Mouse (Mus musculus) liver, embryonic 15.5 days (tissue): ENCODE measurements around the gene Fkbp6. TPM values are rescaled to one million over a fixed set of nuclear protein-coding genes. Genes with fewer than 3 reads are reported as not detected.
A peak's percentile ranks its signal among the peaks of the same experiment; 100 is the strongest.

ENCODE experiments used
- ATAC-seq: fragments of 200-750 bp; cut with Nextera tagmentation; 2 replicates; pipeline ENCODE4 v1.8.0; 2017; ENCODE audit warnings: moderate number of reproducible peaks, mild to moderate bottlenecking, moderate library complexity; ENCODE audit not compliant: insufficient read depth
- H3K27ac ChIP-seq: fragments of 300-500 bp; sonication (generic); replicated peaks from 2 replicates; pipeline ENCODE4 v1.5.1; 2015; ENCODE audit warnings: mild to moderate bottlenecking, inconsistent platforms
- H3K27me3 ChIP-seq: fragments of 300-500 bp; sonication (generic); 2 replicates; pipeline ENCODE4 v1.6.1; 2015; ENCODE audit warnings: mild to moderate bottlenecking, inconsistent platforms
- H3K36me3 ChIP-seq: fragments of 300-500 bp; sonication (generic); replicated peaks from 2 replicates; pipeline ENCODE4 v1.6.1; 2015; ENCODE audit warnings: moderate library complexity, mild to moderate bottlenecking, inconsistent platforms
- H3K4me1 ChIP-seq: fragments of 300-500 bp; sonication (generic); replicated peaks from 2 replicates; pipeline ENCODE4 v1.6.1; 2015; ENCODE audit warnings: inconsistent platforms
- H3K4me2 ChIP-seq: fragments of 300-500 bp; sonication (generic); 2 replicates; pipeline ENCODE4 v1.6.1; 2015; ENCODE audit warnings: moderate library complexity, mild to moderate bottlenecking, inconsistent platforms
- H3K4me3 ChIP-seq: fragments of 300-500 bp; sonication (generic); replicated peaks from 2 replicates; pipeline ENCODE4 v1.5.1; 2015; ENCODE audit warnings: mild to moderate bottlenecking, inconsistent platforms
- H3K9ac ChIP-seq: fragments of 300-500 bp; sonication (generic); 2 replicates; pipeline ENCODE4 v1.6.1; 2015; ENCODE audit warnings: moderate library complexity, mild to moderate bottlenecking, inconsistent platforms
- H3K9me3 ChIP-seq: fragments of 300-500 bp; sonication (generic); replicated peaks from 2 replicates; pipeline ENCODE4 v1.6.1; 2016; ENCODE audit warnings: inconsistent platforms
- WGBS: fragments of 180-500 bp; shearing (Covaris S2); methylation state at CpG from one replicate; pipeline ENCODE4 v1.1.7; 2015; ENCODE audit warnings: mixed read lengths; ENCODE audit not compliant: insufficient replicate concordance; 5-methylcytosine and 5-hydroxymethylcytosine counted together
- polyA plus RNA-seq: library from polyadenylated mRNA; unstranded; fragments of >200 nt; fragmentation: Nextera tagmentation; extraction: Ambion mirVana; gene quantifications from 2 replicates; pipeline ENCODE4 v1.2.1, GENCODE M21; 2015

Gene Fkbp6
- polyA plus RNA-seq, 1 experiment from 2014 or later: 0.09 TPM

DNA sequence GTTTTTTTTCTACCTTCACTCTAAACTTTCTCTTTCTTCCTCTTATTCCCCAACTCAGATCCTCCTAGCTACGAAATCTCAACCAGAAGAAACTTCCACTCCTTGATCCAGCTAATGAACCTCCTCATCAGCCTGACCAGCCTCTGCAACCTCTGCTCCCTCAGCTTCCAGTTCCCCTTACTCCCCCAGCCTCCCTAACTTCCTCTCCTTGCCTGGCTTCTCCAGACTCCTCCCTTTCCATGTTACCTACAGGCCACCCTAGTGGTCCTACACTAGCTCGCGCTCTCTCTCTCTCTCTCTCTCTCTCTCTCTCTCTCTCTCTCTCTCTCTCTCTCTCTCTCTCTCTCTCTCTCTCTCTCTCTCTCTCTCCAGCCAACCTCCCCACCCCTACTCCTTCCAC, 33.7 kb downstream of the Fkbp6 start:
- Histone ChIP-seq H3K36me3 (no peaks in the 10 kb centered on the region), H3K27me3 (no peaks in the 10 kb centered on the region), H3K4me3 (no peak overlapping the region), H3K4me2 (no peak overlapping the region), H3K4me1 (no peaks in the 10 kb centered on the region), H3K9ac (no peak overlapping the region), H3K27ac (no peak overlapping the region), H3K9me3 (no peaks in the 10 kb centered on the region)
- 66% methylated on average over 3 of the region's 3 CpGs for WGBS
- ATAC-seq: no peak

DNA sequence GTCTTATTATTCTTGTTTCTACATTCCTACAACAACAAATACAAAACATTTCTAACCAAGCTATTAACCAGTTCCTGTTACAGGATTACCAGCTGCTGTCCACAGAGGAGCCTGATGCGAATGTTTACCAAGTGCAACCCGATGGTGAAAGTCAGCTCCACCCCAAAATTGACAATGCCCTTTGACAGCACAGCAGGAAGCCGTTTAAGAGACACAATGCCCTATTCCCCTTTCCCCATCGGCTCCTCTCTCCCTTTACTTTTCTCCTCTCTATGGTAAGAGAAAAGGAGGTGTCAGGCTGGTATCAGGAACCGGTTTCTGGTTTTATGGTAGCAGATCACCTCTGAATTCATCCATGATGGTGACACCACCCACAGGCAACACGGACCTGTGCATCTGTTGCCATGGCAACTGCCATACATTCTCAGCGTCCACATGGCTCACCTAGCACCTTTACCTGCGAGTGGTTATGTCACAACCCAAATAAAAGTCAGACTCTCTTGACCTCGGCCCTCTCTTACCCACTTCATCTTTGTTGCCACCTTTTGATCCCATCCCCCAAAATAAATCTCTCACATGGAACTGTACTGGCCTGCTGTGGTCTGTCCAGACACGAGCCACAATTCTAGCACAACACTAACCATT, 43.4 kb downstream of the Fkbp6 start:
- no peak overlapping the region for H3K27ac ChIP-seq
- H3K4me3 ChIP-seq: no peak overlapping the region
- H3K36me3 ChIP-seq: no peaks in the 10 kb centered on the region
- WGBS: 27% methylated on average over 10 of the region's 10 CpGs
- no peak for ATAC-seq
- H3K9me3 ChIP-seq: no peaks in the 10 kb centered on the region
- no peaks in the 10 kb centered on the region for H3K4me1 ChIP-seq
- H3K9ac ChIP-seq: no peak overlapping the region
- H3K27me3 ChIP-seq: peaks cover 7% of the 10 kb centered on the region; the same call in 1 of the 2 replicates
- H3K4me2 ChIP-seq: no peak overlapping the region

DNA sequence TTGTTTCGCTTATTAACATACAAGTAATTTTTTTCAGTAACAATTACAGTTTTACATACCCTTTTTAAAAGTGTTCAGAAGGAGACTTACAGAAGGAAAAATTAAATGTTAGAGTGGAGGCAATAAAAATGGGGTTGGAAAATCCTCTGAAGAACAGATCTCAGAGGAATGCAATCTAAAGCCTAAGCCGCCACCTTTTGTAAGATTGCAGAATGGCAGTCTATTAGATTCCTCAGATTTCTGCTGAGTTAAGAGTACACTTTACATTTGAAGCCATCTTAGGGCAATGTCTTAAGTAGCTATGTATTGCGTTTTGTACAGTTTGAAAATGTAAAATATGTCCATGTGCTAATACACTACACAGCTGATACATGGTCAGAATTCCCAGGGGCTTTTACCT, 47.4 kb downstream of the Fkbp6 start:
- Histone ChIP-seq H3K4me3 (no peak overlapping the region), H3K4me2 (no peak overlapping the region), H3K9ac (no peak overlapping the region), H3K36me3 (no peaks in the 10 kb centered on the region), H3K9me3 (no peaks in the 10 kb centered on the region), H3K27ac (no peak overlapping the region), H3K27me3 (peaks cover 4% of the 10 kb centered on the region; the same call in 1 of the 2 replicates), H3K4me1 (no peaks in the 10 kb centered on the region)
- no peak for ATAC-seq
- WGBS: 63% methylated on average over 3 of the region's 3 CpGs

DNA sequence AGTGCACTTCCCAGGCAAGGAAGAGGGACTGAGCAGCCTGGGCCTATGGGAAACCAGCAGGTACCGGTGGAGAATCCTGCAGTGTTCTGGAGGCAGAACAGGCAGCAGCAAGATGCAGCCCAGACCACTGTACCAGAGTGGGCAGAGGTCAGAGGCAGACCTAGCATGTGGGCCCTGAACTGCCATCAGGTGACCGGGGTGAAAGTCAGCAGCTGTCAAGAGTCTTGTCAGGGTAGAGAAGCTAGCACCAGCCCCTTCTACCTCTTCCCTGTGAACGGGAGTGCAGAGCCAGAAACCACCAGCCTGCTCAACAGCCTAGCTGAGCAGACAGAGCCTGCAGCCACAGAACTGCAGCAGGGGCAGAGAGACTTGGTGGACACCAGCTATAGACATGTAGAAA, 47.9 kb downstream of the Fkbp6 start:
- Histone ChIP-seq H3K27ac (no peak overlapping the region), H3K4me3 (no peak overlapping the region), H3K9me3 (no peaks in the 10 kb centered on the region), H3K9ac (no peak overlapping the region), H3K4me2 (no peak overlapping the region), H3K27me3 (peaks cover 4% of the 10 kb centered on the region; the same call in 1 of the 2 replicates), H3K36me3 (no peaks in the 10 kb centered on the region), H3K4me1 (no peaks in the 10 kb centered on the region)
- 32% methylated on average over 3 of the region's 3 CpGs for WGBS
- no peak for ATAC-seq

DNA sequence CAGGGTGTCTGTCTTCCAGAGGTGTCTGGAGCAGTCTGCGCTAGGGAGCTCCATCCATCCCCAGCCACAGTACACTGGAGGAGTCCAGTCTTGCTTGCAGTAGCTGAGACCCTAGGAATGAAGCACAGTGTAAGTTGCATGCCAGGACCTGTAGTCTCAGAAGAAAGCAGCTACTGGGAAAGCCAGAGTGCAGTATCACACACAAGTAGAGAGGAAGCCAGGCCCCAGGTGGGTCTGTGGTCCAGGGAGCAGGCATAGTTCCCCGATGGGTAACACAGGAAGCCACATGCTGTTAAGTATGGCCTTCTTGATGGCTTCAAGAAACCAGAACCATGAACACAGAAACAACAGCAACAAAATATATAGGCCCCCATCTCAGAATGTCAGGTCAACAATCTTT, 57.8 kb downstream of the Fkbp6 start:
- no peak overlapping the region for H3K27ac ChIP-seq
- H3K4me3 ChIP-seq: no peak overlapping the region
- no peak overlapping the region for H3K4me2 ChIP-seq
- H3K27me3 ChIP-seq: no peaks in the 10 kb centered on the region
- no peaks in the 10 kb centered on the region for H3K36me3 ChIP-seq
- H3K9me3 ChIP-seq: no peaks in the 10 kb centered on the region
- H3K9ac ChIP-seq: no peak overlapping the region
- no peaks in the 10 kb centered on the region for H3K4me1 ChIP-seq
- 52% methylated on average over 2 of the region's 2 CpGs for WGBS
- ATAC-seq: no peak

DNA sequence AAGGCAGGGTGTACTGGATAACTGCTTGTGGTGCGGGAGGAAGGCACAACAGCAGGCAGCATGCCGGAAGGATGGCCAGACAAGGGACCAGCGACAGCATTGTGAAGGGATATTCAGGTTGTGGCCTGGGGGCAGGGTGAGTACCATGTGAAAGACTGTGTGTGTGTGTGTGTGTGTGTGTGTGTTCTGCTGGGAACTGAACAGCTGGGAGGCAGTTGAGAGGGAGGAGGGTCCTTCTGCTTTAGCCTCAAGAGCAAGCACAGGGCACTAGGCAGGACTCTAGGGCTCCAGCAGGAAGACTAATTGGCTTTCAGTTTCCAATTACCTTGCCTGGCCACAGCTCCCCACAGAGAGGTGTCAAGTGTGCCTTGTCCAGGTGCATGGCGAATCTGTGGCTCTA, 58.7 kb downstream of the Fkbp6 start:
- Histone ChIP-seq H3K27ac (no peak overlapping the region), H3K27me3 (no peaks in the 10 kb centered on the region)

DNA sequence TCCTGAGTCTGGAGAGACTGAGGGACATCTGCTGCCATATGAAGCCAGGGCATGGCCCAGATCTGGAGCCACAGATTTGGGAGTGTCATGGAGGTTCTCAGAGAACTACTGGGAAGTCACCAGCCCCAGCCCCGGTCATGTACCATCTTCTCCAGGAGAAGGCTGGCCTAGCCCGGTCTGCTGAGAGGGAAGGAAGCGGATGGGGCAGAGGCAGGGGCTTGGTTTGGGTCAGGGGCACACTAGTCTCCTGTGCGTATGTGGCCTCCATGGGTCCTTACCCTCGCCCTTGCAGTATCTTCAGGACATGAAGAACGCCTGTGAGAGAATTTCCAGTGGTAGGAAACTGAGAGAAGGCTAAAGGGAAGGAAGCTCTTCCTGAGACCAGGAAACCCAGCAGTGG, 59.1 kb downstream of the Fkbp6 start:
- H3K9ac ChIP-seq: no peak overlapping the region
- no peak overlapping the region for H3K4me3 ChIP-seq
- WGBS: 48% methylated on average over 6 of the region's 6 CpGs
- H3K27me3 ChIP-seq: no peaks in the 10 kb centered on the region
- H3K9me3 ChIP-seq: no peaks in the 10 kb centered on the region
- no peak overlapping the region for H3K27ac ChIP-seq
- H3K4me1 ChIP-seq: no peaks in the 10 kb centered on the region
- no peaks in the 10 kb centered on the region for H3K36me3 ChIP-seq
- H3K4me2 ChIP-seq: no peak overlapping the region
- ATAC-seq: no peak

More for the DNA sequence above, 58.7 kb downstream of the Fkbp6 start:
- no peak overlapping the region for H3K4me2 ChIP-seq
- no peaks in the 10 kb centered on the region for H3K9me3 ChIP-seq
- no peaks in the 10 kb centered on the region for H3K4me1 ChIP-seq
- no peak overlapping the region for H3K9ac ChIP-seq
- H3K36me3 ChIP-seq: no peaks in the 10 kb centered on the region
- WGBS: 57% methylated on average over 4 of the region's 4 CpGs
- ATAC-seq: no peak
- no peak overlapping the region for H3K4me3 ChIP-seq

DNA sequence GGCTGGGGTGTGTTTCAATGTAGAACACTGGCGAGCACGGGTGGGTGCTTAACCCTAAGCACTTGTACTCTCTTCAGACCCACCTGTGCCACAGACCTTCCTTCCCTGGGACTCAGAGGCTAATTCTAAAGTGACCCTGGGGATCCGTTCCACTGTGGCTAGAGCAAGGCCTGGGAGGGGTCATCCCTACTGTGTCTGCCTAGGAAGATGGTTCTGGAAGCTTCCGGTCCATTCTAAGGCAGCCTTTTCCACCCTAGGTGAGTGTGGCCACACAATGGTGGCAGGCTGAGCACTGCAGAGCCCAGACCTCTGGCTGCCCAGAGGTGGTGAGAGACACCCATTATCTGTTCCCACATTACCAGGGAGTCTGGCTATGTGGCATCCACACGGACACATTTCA, 62.9 kb downstream of the Fkbp6 start:
- WGBS: 57% methylated on average over 5 of the region's 5 CpGs
- no peaks in the 10 kb centered on the region for H3K36me3 ChIP-seq

DNA sequence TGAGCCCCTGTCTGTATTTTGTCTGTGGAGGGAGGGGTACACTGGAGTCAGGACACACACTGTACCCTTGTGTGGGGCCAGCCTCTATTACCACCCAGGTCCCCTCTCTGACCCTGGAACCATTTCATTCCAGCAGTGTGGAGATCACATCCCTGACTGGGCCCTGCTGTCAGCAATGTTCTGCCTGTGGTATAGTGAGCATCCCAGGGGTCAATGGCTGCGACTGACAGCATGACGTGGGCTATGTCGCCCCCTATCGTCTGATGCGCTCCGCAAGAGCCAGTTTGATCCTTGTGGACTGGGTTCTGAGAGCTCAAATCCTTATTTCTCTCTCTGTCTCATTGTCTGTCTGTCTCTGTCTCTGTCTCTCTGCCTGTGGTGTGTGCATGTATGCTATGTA, 63.7 kb downstream of the Fkbp6 start:
- no peak overlapping the region for H3K4me2 ChIP-seq
- no peak overlapping the region for H3K9ac ChIP-seq
- no peaks in the 10 kb centered on the region for H3K9me3 ChIP-seq
- H3K27ac ChIP-seq: no peak overlapping the region
- 0% methylated on average over 6 of the region's 6 CpGs for WGBS
- no peaks in the 10 kb centered on the region for H3K36me3 ChIP-seq
- no peak for ATAC-seq
- no peak overlapping the region for H3K4me3 ChIP-seq
- H3K4me1 ChIP-seq: no peaks in the 10 kb centered on the region
- H3K27me3 ChIP-seq: no peaks in the 10 kb centered on the region

More for the DNA sequence above, 62.9 kb downstream of the Fkbp6 start:
- H3K9me3 ChIP-seq: no peaks in the 10 kb centered on the region
- no peak overlapping the region for H3K4me3 ChIP-seq
- no peaks in the 10 kb centered on the region for H3K27me3 ChIP-seq
- no peak overlapping the region for H3K4me2 ChIP-seq
- H3K27ac ChIP-seq: no peak overlapping the region
- H3K4me1 ChIP-seq: no peaks in the 10 kb centered on the region
- no peak overlapping the region for H3K9ac ChIP-seq
- no peak for ATAC-seq

DNA sequence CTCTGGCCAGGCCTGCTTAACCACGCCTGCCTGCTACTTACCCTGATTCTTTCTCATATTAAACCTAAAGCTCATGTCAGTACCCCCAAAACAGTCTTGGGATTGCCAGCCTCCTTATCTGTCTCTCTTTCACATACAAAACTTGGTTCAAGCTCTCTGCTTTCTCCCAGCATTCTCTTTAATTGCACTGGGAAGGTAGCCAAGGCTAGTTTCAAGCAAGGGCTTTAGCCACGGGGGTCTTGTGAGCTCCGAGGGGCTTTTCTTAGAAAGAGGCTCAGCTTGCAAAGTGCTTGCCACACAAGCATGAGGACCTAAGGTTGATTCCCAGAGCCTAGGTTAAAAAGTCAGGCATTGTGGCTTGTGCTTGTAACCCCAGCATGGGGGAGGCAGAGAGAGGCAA, 64.6 kb downstream of the Fkbp6 start:
- Histone ChIP-seq H3K4me1 (no peaks in the 10 kb centered on the region), H3K36me3 (no peaks in the 10 kb centered on the region), H3K27ac (no peak overlapping the region), H3K4me2 (no peak overlapping the region), H3K9ac (no peak overlapping the region), H3K9me3 (no peaks in the 10 kb centered on the region), H3K27me3 (no peaks in the 10 kb centered on the region), H3K4me3 (no peak overlapping the region)
- WGBS: 52% methylated on average over 3 of the region's 3 CpGs
- no peak for ATAC-seq

DNA sequence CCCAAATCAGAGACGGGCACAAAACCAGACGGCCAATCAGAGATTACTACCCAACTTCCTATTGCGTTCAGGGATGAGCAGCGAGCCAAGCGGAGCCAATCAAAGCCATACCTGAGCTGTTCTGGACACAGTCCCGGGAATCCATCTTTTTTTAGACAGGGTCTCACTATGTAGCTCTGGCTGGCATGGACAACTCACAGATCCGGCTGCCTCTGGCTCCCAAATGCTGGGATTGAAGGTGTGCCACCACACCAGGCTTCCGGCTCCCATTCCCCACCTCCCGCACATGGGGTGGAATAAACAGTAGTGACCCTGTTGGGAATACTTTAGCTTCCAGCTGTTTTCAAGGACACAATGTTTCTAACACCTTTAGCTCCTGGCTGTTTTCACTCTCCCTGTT, 69.6 kb downstream of the Fkbp6 start:
- peaks cover 22% of the 10 kb centered on the region for H3K27me3 ChIP-seq
- H3K27ac ChIP-seq: no peak overlapping the region
- no peak overlapping the region for H3K9ac ChIP-seq
- no peak overlapping the region for H3K4me3 ChIP-seq
- H3K4me1 ChIP-seq: 0 out of 2 replicates have a peak, but pooled peaks cover 4% of the 10 kb centered on the region
- no peak overlapping the region for H3K4me2 ChIP-seq
- WGBS: 68% methylated on average over 9 of the region's 9 CpGs
- no peak for ATAC-seq
- H3K36me3 ChIP-seq: no peaks in the 10 kb centered on the region
- H3K9me3 ChIP-seq: no peaks in the 10 kb centered on the region

DNA sequence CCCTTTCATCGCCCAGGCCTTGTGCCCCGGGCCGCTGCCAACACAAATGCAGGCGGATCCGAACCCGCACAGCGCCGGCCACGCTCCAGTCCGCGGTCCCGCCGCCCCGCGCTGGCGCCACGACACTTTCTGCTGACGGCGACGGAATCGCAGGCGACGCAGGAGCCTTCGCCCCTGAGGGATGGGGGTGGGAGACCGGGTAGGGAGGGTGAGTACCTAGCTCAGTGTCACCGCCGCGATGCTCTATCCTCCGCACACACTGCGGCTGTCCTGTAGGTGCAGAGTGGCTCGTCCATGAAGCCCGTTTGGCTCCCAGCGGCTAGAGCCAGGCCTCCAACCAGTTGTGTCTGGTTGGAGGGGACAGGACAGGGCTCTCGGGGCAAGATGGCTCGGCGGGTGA, 73.2 kb downstream of the Fkbp6 start:
- Histone ChIP-seq H3K27ac (no peak overlapping the region), H3K27me3 (peaks cover 28% of the 10 kb centered on the region), H3K36me3 (no peaks in the 10 kb centered on the region), H3K4me1 (0 out of 2 replicates have a peak, but pooled peaks cover 4% of the 10 kb centered on the region), H3K9ac (no peak overlapping the region), H3K9me3 (no peaks in the 10 kb centered on the region), H3K4me3 (0 out of 2 replicates have a peak overlapping the region, but pooled peaks have one; percentile 7), H3K4me2 (peak overlapping the region; percentile 44)
- no peak for ATAC-seq
- 13% methylated on average over 36 of the region's 36 CpGs for WGBS
